Mouse (Mus musculus) forebrain, embryonic 14.5 days (tissue): ENCODE results near the gene Gabrb1. TPM values are rescaled to one million over a fixed set of nuclear protein-coding genes. Genes with fewer than 3 reads are reported as not detected.

ENCODE experiments used
- ATAC-seq: fragments of 200-750 bp; cut with Nextera tagmentation; 2 replicates; pipeline ENCODE4 v1.8.0; 2017; ENCODE audit warnings: mild to moderate bottlenecking, moderate library complexity
- DNase-seq: peaks from one replicate; pipeline ENCODE4 v3.0.0-alpha.2; 2015; ENCODE audit warnings: low spot score
- H3K27ac ChIP-seq: fragments of 300-500 bp; sonication (generic); 2 replicates; pipeline ENCODE4 v1.5.1; 2014; ENCODE audit warnings: low read depth, mild to moderate bottlenecking, control low read depth, low read length, moderate library complexity
- H3K27me3 ChIP-seq: fragments of 300-500 bp; sonication (generic); replicated peaks from 2 replicates; pipeline ENCODE4 v1.6.1; 2014; ENCODE audit warnings: low read length, control low read depth, mixed read lengths; ENCODE audit not compliant: control insufficient read depth, insufficient read depth
- H3K36me3 ChIP-seq: fragments of 300-500 bp; sonication (generic); 2 replicates; pipeline ENCODE4 v1.6.1; 2014; ENCODE audit warnings: low read length, control low read depth; ENCODE audit not compliant: control insufficient read depth, insufficient read depth
- H3K4me1 ChIP-seq: fragments of 300-500 bp; sonication (generic); 2 replicates; pipeline ENCODE4 v1.6.1; 2014; ENCODE audit warnings: antibody characterized with exemption, low read length, control low read depth; ENCODE audit not compliant: control insufficient read depth, insufficient read depth
- H3K4me2 ChIP-seq: fragments of 300-500 bp; sonication (generic); 2 replicates; pipeline ENCODE4 v1.6.1; 2014; ENCODE audit warnings: mild to moderate bottlenecking, control low read depth, low read length
- H3K4me3 ChIP-seq: fragments of 300-500 bp; sonication (generic); 2 replicates; pipeline ENCODE4 v1.5.1; 2014; ENCODE audit warnings: low read depth, low read length, control low read depth
- H3K9ac ChIP-seq: fragments of 300-500 bp; sonication (generic); 2 replicates; pipeline ENCODE4 v1.6.1; 2014; ENCODE audit warnings: mild to moderate bottlenecking, low read length, control low read depth, moderate library complexity
- H3K9me3 ChIP-seq: fragments of 300-500 bp; sonication (generic); replicated peaks from 2 replicates; pipeline ENCODE4 v1.6.1; 2016; ENCODE audit warnings: low read length, control low read depth, mixed read lengths; ENCODE audit not compliant: control insufficient read depth
- WGBS: fragments of 180-500 bp; shearing (Covaris S2); extraction: QIAGEN DNeasy Blood & Tissue Kit; methylation state at CpG from one replicate; pipeline ENCODE4 v1.1.7; 2014; 5-methylcytosine and 5-hydroxymethylcytosine counted together
- polyA plus RNA-seq: library from polyadenylated mRNA; unstranded; fragments of >200 nt; fragmentation: Nextera tagmentation; extraction: Ambion mirVana; gene quantifications from 2 replicates; pipeline ENCODE4 v1.2.1, GENCODE M21; 2014

Gene Gabrb1
- polyA plus RNA-seq: 8.5 and 17.5 TPM in 2 replicates

- Histone ChIP-seq H3K9me3 (no peaks in the 10 kb centered on the region), H3K4me2 (peak within 1 kb of the TSS; percentile 98), H3K4me3 (peak within 1 kb of the TSS; percentile 53), H3K4me1 (no peaks in the 10 kb centered on the region), H3K36me3 (no peaks in the 10 kb centered on the region), H3K27ac (no peak within 1 kb of the TSS), H3K27me3 (no peaks in the 10 kb centered on the region), H3K9ac (peak within 1 kb of the TSS; percentile 59)
- DNase-seq (peak; percentile 61), ATAC-seq (peak; percentile 94)
- under 1% methylated on average over 48 of the region's 49 CpGs for WGBS
These were observed at the start of gene Gabrb1 for GRCm38 (mm10) chr5:71657482-71658114. Gene Gabrb1, plus strand, starts transcription at chr5:71658113.

GRCm38 (mm10) chr5:71608735-71609134 lies 49.2 kb upstream of the Gabrb1 start:
- H3K9ac ChIP-seq: no peak overlapping the region
- H3K9me3 ChIP-seq: no peaks in the 10 kb centered on the region
- H3K4me1 ChIP-seq: no peaks in the 10 kb centered on the region; the same call in 1 of the 2 replicates
- no peak overlapping the region for H3K4me2 ChIP-seq
- no peak for DNase-seq
- H3K27me3 ChIP-seq: no peaks in the 10 kb centered on the region
- H3K27ac ChIP-seq: no peak overlapping the region
- no peak overlapping the region for H3K4me3 ChIP-seq
- no peak for ATAC-seq
- H3K36me3 ChIP-seq: no peaks in the 10 kb centered on the region
- 91% methylated on average over 1 of the region's 1 CpGs for WGBS

DNA sequence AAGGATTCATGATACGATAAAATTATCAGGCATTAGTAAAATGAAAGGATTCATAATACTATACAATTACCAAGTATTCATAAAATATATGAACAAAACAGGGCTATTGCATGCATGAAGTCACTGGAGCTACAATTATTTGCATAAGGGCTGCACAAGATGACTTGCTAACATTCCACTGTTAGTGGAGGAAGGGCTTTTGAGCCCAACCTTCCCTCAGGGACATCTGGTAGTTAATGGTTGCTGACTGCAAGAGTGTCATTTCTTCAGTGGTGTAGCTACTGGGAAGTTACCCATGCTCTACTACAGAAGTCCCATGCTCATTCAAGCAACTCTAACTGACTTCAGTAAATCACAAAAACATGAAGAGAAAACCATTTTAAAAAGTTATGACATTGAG lies 43.6 kb upstream of the Gabrb1 start:
- ATAC-seq (no peak), DNase-seq (no peak)
- Histone ChIP-seq H3K4me3 (no peak overlapping the region), H3K4me2 (no peak overlapping the region), H3K9me3 (no peaks in the 10 kb centered on the region), H3K27me3 (no peaks in the 10 kb centered on the region), H3K27ac (no peak overlapping the region), H3K36me3 (no peaks in the 10 kb centered on the region), H3K4me1 (no peaks in the 10 kb centered on the region), H3K9ac (no peak overlapping the region)
- 95% methylated on average over 1 of the region's 1 CpGs for WGBS

DNA sequence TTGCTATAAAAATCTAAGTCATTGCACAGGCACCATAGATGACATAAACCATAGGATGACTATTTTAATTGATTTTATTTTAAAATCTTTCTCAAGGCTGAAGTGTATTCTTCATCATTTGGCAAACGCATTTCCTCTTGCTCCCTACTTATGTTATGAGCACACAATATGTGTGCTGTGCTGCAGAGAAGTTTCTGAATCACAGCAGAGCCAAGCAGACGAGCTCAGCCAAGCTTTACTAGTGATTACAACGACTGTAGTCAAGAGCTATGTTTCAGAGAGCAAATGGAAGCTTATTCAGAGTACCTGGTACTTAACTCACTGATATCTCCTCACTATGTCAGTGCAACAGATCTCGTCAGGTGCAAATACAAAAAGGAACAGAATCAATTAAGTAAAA lies 41.2 kb upstream of the Gabrb1 start:
- DNase-seq: no peak
- no peaks in the 10 kb centered on the region for H3K36me3 ChIP-seq
- ATAC-seq: no peak
- H3K27me3 ChIP-seq: no peaks in the 10 kb centered on the region
- no peaks in the 10 kb centered on the region for H3K4me1 ChIP-seq
- no peak overlapping the region for H3K27ac ChIP-seq
- no peak overlapping the region for H3K4me2 ChIP-seq
- H3K9me3 ChIP-seq: no peaks in the 10 kb centered on the region
- 69% methylated on average over 4 of the region's 4 CpGs for WGBS
- H3K4me3 ChIP-seq: no peak overlapping the region
- no peak overlapping the region for H3K9ac ChIP-seq

GRCm38 (mm10) chr5:71627820-71628219 lies 30.1 kb upstream of the Gabrb1 start:
- H3K4me3 ChIP-seq: no peak overlapping the region
- H3K4me2 ChIP-seq: no peak overlapping the region
- peak; percentile 41 for DNase-seq
- H3K27me3 ChIP-seq: no peaks in the 10 kb centered on the region
- no peaks in the 10 kb centered on the region for H3K4me1 ChIP-seq
- no peak for ATAC-seq
- H3K36me3 ChIP-seq: no peaks in the 10 kb centered on the region
- no peak overlapping the region for H3K27ac ChIP-seq
- 87% methylated on average over 3 of the region's 3 CpGs for WGBS
- H3K9me3 ChIP-seq: no peaks in the 10 kb centered on the region
- no peak overlapping the region for H3K9ac ChIP-seq

DNA sequence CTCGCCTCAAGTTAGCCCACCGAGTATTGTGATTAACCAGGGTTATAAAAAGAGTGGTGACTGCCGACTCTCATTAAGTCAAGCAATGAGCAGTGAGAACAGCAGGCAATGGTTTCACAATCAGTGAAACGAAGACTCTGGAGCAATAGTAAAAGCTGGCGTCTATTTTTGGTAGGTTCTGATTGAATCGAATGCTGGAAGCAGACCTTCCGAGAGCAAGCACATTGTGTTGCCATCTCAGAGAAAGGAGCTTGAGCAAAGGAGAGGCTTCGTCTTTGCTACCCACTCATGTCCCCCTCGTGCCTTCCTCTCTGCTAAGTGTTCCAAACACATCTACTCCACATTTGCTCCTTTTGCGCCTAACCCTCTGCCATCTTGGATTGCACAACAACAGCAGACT lies 18.1 kb upstream of the Gabrb1 start:
- Histone ChIP-seq H3K4me1 (no peaks in the 10 kb centered on the region), H3K27ac (no peak overlapping the region), H3K9me3 (no peaks in the 10 kb centered on the region), H3K9ac (no peak overlapping the region), H3K36me3 (no peaks in the 10 kb centered on the region), H3K4me2 (no peak overlapping the region), H3K4me3 (no peak overlapping the region), H3K27me3 (no peaks in the 10 kb centered on the region)
- ATAC-seq (no peak), DNase-seq (no peak)
- WGBS: 86% methylated on average over 10 of the region's 10 CpGs

GRCm38 (mm10) chr5:71648108-71648507 lies 9.8 kb upstream of the Gabrb1 start:
- ATAC-seq (no peak), DNase-seq (no peak)
- no peak overlapping the region for H3K27ac ChIP-seq
- no peaks in the 10 kb centered on the region for H3K27me3 ChIP-seq
- H3K9me3 ChIP-seq: no peaks in the 10 kb centered on the region
- WGBS: 62% methylated on average over 2 of the region's 2 CpGs
- no peaks in the 10 kb centered on the region for H3K4me1 ChIP-seq
- H3K4me3 ChIP-seq: no peak overlapping the region
- no peaks in the 10 kb centered on the region for H3K36me3 ChIP-seq
- no peak overlapping the region for H3K9ac ChIP-seq
- H3K4me2 ChIP-seq: no peak overlapping the region

- no peaks in the 10 kb centered on the region for H3K4me1 ChIP-seq
- WGBS: 85% methylated on average over 5 of the region's 5 CpGs
- H3K36me3 ChIP-seq: no peaks in the 10 kb centered on the region
- no peaks in the 10 kb centered on the region for H3K9me3 ChIP-seq
- peak; percentile 8 for DNase-seq
- no peak overlapping the region for H3K4me3 ChIP-seq
- H3K27me3 ChIP-seq: no peaks in the 10 kb centered on the region
- no peak overlapping the region for H3K9ac ChIP-seq
- ATAC-seq: no peak
- no peak overlapping the region for H3K4me2 ChIP-seq
- no peak overlapping the region for H3K27ac ChIP-seq
These were observed 3.9 kb upstream of the Gabrb1 start for GRCm38 (mm10) chr5:71654056-71654455.

DNA sequence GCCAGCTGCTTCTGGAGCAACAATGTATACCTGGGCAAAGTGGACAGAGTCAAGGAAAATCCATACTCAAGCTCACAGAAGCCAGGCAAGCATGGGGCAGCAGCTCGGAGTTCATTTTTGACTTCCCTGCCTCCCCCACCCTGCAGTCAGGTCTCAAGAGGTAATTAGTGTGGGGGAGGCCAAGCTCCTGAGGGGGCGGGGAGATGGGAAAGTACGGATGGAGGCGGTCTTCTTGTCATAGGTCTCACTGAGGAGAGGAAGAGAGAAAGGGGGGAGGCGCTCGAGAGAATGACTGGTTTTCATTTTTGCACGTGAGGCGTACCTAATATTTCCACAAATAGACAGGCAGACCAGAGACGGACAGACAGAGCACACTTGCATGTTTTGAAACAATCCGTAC lies 1.1 kb upstream of the Gabrb1 start:
- H3K9ac ChIP-seq: peak overlapping the region; percentile 59
- DNase-seq (peak; percentile 13), ATAC-seq (no peak)

More for the DNA sequence above, 1.1 kb upstream of the Gabrb1 start:
- Histone ChIP-seq H3K4me1 (no peaks in the 10 kb centered on the region), H3K4me3 (peak overlapping the region; percentile 53), H3K9me3 (no peaks in the 10 kb centered on the region), H3K36me3 (no peaks in the 10 kb centered on the region), H3K27ac (no peak overlapping the region), H3K27me3 (no peaks in the 10 kb centered on the region), H3K4me2 (peak overlapping the region; percentile 98)
- 6% methylated on average over 10 of the region's 10 CpGs for WGBS
